Mouse (Mus musculus) adrenal gland, postnatal 36 days (tissue): ENCODE data around the gene Setd1b. TPM values are rescaled to one million over a fixed set of nuclear protein-coding genes. Genes with fewer than 3 reads are reported as not detected.

Source experiments
- DNase-seq, 2 experiments: peaks; one replicate each; pipeline ENCODE4 v3.0.0; 2021; ENCODE audit warnings: mixed read lengths in 1 of 2
- total RNA-seq, 2 experiments: library from RNA; stranded (reverse); gene quantifications; 2 replicates each; pipeline ENCODE4 v1.2.3; 2021

Setd1b gene
- total RNA-seq, 2 experiments from 2014 or later = 24.9 to 26.0 TPM

DNA sequence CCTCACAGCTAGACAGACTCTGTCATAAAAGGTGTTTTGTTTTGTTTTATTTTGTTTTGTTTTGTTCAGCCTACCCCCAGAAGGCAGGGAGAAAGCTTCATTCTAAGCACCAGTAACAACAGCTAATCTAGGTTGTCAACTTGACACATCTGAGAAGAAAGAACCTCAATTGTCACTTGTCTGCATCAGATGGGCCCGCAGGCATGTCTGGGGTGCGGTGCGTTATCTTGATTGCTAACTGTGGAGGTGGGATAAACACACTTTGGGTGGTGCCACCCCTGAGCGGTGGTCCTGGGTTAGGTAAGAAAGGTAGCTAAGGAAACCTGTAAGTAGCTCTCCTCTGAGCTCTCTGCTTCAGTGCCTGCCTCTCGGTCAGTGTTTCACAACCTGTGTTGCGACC lies 15.0 kb upstream of the Setd1b start:
- DNase-seq = no peak

DNA sequence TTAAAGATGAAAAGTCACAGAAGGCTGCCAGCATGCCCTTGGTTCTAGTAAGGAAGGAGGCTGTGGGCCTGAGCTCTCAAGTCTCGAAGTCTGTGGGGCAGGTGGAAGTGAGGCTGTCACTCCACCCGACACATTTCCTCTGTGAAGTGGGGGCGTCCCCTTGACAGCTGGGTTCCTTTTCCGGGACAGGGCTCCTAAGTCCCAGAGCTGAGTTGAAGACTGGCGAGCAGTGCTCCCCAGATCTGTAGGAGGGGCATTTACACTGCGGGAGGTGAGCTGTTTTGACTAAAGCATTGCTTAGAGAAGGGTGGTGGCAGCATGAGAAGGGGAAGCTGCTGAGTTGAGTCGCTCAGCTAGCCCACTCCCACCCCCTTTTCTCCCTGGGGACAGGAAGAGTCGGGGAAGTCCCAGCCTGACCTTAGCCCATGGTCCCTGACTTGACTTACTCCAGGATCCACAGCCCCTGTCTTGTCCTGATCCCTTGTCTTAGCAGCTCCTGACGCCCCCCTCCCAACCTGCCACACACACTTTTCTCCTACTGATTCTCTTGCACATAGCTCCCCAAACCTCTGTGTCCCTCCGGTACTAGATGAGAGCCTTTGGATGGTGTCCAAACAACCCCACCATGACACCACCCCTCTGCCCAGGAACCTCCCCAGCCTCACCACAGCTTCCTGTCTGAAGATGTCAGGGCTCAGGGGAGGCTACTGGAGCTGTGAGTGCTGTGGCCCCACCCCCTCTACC lies 13.4 kb upstream of the Setd1b start:
- no peak for DNase-seq

GRCm38 (mm10) chr5:123129170-123129757 lies 12.7 kb upstream of the Setd1b start:
- no peak for DNase-seq

DNA sequence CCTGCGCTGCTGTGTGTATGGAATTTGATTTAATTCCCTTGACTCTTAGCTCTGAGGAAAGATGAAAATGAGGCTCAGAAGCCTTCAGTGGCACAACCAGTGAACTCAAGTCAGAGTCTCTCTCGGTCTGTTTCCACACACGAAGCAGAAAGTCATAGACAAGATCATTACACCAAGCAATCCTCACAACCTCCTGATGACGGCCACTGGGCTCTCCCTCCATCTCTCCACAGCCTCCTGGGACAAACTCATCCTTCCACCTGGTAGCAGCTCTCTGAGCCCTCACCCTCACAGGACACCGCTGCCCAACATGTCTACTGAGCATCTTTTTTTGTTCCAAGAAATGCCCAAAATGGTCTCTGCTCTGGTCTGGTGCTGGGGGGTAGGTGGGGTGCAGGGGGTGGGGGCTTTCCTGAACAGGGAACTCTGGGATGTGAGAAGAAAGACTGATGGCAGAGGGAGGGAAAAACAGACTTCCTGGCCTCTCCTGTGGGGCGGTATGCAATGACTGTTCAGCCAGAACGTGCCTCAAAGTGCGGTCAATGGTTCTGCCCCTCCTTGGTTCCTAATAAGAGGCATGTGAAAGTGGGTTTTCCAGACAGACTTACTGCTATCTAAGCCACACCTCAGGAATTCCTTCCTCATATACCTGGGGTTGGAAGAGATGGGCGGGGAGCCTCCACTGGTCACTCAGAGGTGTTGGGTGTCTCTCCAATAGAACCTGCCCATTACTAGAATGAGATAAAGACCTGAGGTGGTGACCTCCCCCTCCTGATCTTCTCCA lies 11.8 kb upstream of the Setd1b start:
- no peak for DNase-seq

DNA sequence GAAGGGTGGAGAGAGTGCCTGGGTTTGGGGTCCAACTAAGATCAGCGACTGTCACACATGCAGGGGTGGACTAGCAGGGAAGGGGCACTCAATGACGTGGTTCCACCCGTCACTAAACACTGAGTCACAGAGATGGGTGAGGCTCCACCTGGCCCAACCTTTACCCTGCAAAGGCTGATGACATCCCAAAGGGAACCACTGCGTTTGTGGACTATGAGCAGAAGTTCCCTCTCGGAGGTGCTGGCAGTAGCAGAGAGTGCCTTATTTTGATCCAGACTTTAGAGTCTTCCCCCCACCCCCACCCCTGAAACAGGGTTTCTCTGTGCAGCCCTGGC lies 11.2 kb upstream of the Setd1b start:
- no peak for DNase-seq

DNA sequence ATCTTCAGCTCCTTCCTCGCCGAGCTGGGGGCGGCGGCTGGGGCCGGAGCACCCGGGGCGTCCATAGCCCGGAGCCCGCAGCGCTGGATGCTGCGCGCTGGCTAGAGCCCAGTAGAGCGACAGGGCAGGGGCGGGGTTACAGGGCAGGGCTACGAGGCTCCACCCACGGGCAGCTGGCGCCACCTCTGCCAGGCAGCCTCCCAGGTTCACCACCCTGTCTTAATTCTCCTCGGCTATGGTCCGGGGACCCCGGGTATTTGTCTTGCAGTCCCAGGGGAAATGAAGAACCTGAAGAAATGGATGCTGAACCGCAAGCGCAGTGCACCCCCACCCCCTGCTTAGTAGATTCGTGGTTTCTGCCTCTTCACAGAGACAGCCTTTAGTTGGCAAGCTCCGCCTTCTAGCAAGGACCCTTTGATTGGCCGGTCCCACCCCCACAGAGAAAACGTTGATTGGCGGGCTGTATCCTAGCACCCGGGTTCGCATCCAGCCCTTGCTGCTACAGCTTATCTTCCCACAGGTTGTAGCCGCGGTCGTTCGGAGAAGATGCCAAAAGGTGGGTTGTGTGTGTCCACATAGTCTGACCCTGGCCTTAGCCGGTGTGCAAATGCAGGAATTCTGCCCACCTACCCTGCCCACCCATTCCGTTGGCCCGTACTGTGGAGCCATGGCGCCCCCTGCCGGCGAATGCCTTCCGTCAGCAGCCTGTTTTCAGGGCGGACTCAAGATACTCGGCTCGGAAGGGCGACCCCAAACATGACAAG lies 9.5 kb upstream of the Setd1b start, which contains the start of gene Rhof:
TSS of gene Rhof (minus strand) at position 385 of the 764 bp plus-strand sequence.
- DNase-seq = peak; percentile 86 to 94

DNA sequence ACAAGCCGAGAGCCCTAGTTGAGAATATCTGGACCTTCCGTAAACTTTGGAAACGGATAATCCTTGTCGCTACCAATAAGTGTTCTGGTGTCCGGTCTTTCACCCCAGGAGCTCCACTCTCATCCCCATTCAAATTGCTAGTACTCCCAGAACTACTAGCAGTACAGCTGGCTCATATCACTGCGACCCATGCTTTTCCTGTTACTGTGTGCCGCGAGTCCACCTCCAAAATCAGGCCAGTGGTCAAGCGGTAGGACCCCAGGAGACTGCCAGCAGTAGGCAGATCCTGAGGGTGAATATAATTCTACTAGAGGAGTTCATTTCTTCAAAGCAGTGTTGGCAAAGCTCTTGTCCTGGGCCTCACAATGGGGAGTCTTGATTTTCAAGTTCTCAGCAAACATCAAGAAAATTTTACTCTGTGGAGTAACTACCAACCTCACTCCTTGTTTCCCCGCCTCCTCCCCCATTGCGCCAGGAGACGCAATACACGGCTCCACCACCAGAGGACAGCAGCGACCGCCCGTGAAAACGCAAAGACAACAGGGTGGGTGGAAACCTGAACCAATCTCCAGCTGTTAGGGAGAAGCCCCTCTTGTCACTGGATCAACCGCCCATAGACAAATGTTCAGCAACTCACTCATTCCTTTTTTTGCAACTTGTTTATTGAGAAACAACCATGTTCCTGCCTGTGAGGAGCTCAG lies 8.8 kb upstream of the Setd1b start:
- DNase-seq = peak; percentile 84 to 87

DNA sequence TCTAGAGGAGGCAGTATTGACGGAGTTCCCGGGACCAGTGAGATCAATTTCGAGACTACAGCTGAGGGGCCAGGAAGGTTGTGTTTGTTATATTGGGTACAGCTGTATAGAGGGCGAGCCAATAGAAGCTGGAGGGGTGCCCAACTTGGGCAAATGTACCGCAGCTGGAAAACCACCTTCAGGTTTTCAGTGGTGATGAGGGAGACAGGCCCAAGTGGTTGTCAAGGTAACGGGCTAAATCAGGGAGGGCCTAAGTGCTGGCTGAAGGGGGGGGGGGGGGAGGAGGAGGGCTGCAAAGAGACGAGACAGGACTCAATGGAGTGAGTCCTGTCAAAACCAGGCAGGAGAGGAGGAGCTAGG lies 8.2 kb upstream of the Setd1b start:
- DNase-seq = peak; percentile 12 to 36

DNA sequence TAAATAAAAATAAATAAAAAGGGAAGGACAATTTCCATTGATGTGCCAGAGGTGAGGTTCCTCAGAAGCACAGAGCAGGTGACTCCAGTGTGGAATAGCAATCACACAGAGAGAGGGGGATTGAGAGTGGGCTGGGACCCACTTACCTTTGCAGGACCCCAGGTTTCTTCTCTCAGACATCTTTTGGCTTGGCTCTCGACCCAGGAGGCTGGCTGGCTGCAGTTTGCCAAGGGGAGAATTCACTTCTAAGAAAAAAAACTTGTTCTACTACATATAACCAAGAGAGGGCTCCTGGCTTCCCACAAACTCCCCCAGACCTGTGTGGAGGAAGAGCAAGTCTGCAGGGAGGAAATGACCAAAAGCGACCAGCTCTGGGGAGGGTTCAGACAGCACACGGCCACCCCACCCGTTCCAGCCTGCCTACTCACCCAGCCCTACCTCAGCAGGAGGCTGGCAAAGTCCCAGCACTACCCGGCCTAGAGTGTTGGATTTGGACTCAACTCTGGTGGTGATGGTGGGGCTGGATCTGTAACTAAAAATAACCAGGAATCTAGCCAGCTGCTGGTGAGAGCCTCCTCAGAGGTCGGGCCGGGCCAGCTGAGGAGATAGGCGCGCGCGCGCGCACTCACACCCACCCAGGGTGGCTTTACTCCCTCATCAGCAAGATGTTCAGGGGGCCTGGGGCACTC lies 7.7 kb upstream of the Setd1b start:
- DNase-seq = peak; percentile 69 to 77

GRCm38 (mm10) chr5:123134875-123135382 lies 7.1 kb upstream of the Setd1b start:
- no peak for DNase-seq

DNA sequence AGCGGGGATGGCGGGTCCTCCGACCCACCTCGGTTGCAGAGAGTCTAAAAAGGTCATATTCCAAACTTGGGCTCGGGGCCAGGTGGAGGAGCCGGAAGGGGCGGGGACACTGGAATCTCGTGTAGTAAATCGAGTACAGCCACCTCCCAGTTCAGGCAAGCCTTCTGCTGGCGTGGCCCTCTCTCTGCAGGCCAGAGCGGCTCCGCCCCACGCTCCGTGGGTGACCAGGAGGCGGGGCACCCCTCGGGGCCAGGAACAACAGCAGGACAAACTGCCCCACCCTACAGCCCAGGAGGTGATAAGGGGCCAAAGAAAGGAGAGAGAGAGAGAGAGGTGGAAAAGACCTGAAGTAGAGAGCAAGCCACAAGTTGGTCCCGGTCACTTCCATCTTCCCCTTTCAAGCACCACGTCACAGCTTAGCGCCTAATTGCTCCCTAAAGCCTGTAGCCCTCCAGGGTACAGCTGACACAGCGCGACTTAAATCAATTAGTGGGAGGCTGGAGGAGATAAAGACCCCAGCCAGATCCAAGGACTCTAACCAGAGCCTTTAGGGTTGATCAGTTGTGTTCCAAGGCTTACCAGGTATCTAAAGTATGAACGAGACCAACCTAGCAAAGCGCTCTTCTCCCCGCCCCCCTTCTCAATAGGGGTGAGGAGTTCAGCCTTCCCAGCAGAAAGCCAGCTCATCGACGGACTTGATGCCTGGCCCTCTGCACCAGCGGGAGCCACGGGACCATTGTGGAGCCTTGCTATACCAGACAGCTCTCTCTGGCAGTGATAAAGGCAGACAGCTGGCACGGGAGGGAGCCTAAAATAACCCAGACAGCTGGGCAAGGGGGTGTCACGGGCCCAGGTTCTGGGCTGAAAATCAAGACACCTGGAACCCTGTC lies 6.3 kb upstream of the Setd1b start:
- DNase-seq = peak; percentile 96 to 97

GRCm38 (mm10) chr5:123136361-123137043 lies 5.5 kb upstream of the Setd1b start:
- DNase-seq = peak; percentile 95 to 98

GRCm38 (mm10) chr5:123137044-123137909 lies 4.7 kb upstream of the Setd1b start:
- DNase-seq = peak; percentile 88 to 93

GRCm38 (mm10) chr5:123137910-123138229 lies 4.1 kb upstream of the Setd1b start:
- no peak for DNase-seq

- peak; percentile 87 to 92 for DNase-seq
Measured at GRCm38 (mm10) chr5:123138230-123138911, 3.6 kb upstream of the Setd1b start.

DNA sequence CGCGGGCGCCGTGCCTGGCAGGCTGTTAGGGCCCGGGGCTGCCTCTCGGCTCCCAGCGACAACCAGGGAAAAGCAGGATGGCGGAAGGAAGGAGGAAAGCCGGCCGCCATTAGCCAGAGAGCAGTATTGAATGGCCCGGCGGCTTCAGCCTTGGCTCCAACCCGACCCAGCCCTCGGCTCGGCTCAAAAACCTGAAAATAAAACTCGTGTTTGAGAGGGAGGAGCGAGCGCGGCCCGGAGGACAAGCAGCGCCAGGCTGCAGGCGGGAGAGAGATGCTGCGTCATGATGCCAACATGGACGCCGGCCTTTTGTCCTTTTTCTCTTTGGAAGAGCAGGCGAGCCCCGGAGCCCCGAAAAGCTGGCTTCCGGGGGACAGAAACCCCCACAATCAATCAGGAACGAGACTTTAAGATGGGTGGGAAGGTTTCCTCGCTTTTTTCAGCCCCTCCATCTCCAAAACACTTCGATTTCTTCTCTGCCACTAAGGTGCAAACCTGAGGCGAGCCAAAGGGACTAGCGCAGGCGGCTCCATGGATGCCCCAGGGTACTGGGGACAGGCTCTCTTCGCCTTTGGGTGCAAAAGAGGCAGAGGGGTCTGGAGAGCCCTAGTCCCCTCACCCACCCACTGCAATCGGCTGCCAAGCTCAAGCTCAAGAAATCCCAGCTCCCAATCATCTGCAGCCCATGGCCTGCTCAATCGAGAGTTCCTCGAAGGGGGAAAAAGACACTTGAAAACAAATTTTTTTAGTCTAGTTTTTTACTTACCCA lies 2.9 kb upstream of the Setd1b start:
- peak; percentile 90 to 91 for DNase-seq
